Mouse (Mus musculus): ENCODE results near the gene Ddx23. TPM values are rescaled to one million over a fixed set of nuclear protein-coding genes. Genes with fewer than 3 reads are reported as not detected.

The Ddx23 gene
- polyA plus RNA-seq, 1 experiment from 2014 or later = 15.2 TPM

- 66% methylated on average over 12 of the region's 12 CpGs for WGBS
- H3K27ac ChIP-seq (ENCODE audit: low read length) = no peak overlapping the region
These were observed 62.5 kb downstream of the Ddx23 start for GRCm38 (mm10) chr15:98600036-98600709.

GRCm38 (mm10) chr15:98596609-98597008, 66.1 kb downstream of the Ddx23 start:
- Histone ChIP-seq H3K4me2 (ENCODE audit: low read depth, low read length) (no peak overlapping the region), H3K27ac (ENCODE audit: low read length) (no peak overlapping the region), H3K4me3 (ENCODE audit: low read length) (no peak overlapping the region), H3K4me1 (ENCODE audit: control insufficient read depth, insufficient read depth, low read length) (peaks cover 14% of the 10 kb centered on the region), H3K9ac (ENCODE audit: low read length) (no peak overlapping the region), H3K36me3 (ENCODE audit: control insufficient read depth, insufficient read depth) (peaks cover 85% of the 10 kb centered on the region), H3K9me3 (replicated peaks; ENCODE audit: control insufficient read depth, low read length) (no peaks in the 10 kb centered on the region), H3K27me3 (ENCODE audit: control insufficient read depth, insufficient read depth, low read length) (no peaks in the 10 kb centered on the region)
- 90% methylated on average over 14 of the region's 14 CpGs for WGBS
- no peak for ATAC-seq (replicated peaks; ENCODE audit: extremely low read depth, insufficient read depth, low FRiP score)

More at GRCm38 (mm10) chr15:98600036-98600709, 62.5 kb downstream of the Ddx23 start:
- peaks cover 42% of the 10 kb centered on the region for H3K4me1 ChIP-seq (ENCODE audit: control insufficient read depth, insufficient read depth, low read length)
- no peak for ATAC-seq (replicated peaks; ENCODE audit: extremely low read depth, insufficient read depth, low FRiP score)
- H3K9me3 ChIP-seq (replicated peaks; ENCODE audit: control insufficient read depth, low read length) = no peaks in the 10 kb centered on the region
- no peaks in the 10 kb centered on the region for H3K27me3 ChIP-seq (ENCODE audit: control insufficient read depth, insufficient read depth, low read length)
- H3K9ac ChIP-seq (ENCODE audit: low read length) = no peak overlapping the region
- H3K36me3 ChIP-seq (ENCODE audit: control insufficient read depth, insufficient read depth) = peaks cover 63% of the 10 kb centered on the region
- no peak overlapping the region for H3K4me3 ChIP-seq (ENCODE audit: low read length)
- no peak overlapping the region for H3K4me2 ChIP-seq (ENCODE audit: low read depth, low read length)

Other genes with a start within 250 kb of the Ddx23 start
- not detected in 2 replicates for gene Olfr282, start 231.7 kb downstream of the Ddx23 start, polyA plus RNA-seq (2015; fragmentation: Nextera tagmentation; extraction: Ambion mirVana)
- gene Olfr281, start 210.3 kb downstream of the Ddx23 start, polyA plus RNA-seq (2015; fragmentation: Nextera tagmentation; extraction: Ambion mirVana) = not detected in 2 replicates
- not detected in 2 replicates for gene OR5BS1P, start 193.0 kb downstream of the Ddx23 start, polyA plus RNA-seq (2015; fragmentation: Nextera tagmentation; extraction: Ambion mirVana)
- not detected in 2 replicates for gene Lalba, start 180.2 kb downstream of the Ddx23 start, polyA plus RNA-seq (2015; fragmentation: Nextera tagmentation; extraction: Ambion mirVana)
- gene Olfr279, start 170.5 kb downstream of the Ddx23 start, polyA plus RNA-seq (2015; fragmentation: Nextera tagmentation; extraction: Ambion mirVana) = not detected in 2 replicates
- 77.7 and 79.2 TPM in 2 replicates for gene Kansl2, start 128.6 kb downstream of the Ddx23 start, polyA plus RNA-seq (2015; fragmentation: Nextera tagmentation; extraction: Ambion mirVana)
- 36.4 and 41.2 TPM in 2 replicates for gene Ccnt1, start 92.0 kb downstream of the Ddx23 start, polyA plus RNA-seq (2015; fragmentation: Nextera tagmentation; extraction: Ambion mirVana)
- gene 4930415O20Rik, start 91.9 kb downstream of the Ddx23 start, polyA plus RNA-seq (2015; fragmentation: Nextera tagmentation; extraction: Ambion mirVana) = 0.64 TPM in 1 of 2 replicates, not detected in the other
- 39.0 and 47.1 TPM in 2 replicates for gene Adcy6, start 52.8 kb downstream of the Ddx23 start, polyA plus RNA-seq (2015; fragmentation: Nextera tagmentation; extraction: Ambion mirVana)
- gene Cacnb3, start 32.1 kb downstream of the Ddx23 start, polyA plus RNA-seq (2015; fragmentation: Nextera tagmentation; extraction: Ambion mirVana) = 8.2 and 10.5 TPM in 2 replicates
- 1.1 and 1.7 TPM in 2 replicates for gene Rnd1, start 14.6 kb upstream of the Ddx23 start, polyA plus RNA-seq (2015; fragmentation: Nextera tagmentation; extraction: Ambion mirVana)
- 0.97 and 1.0 TPM in 2 replicates for gene Ccdc65, start 45.3 kb upstream of the Ddx23 start, polyA plus RNA-seq (2015; fragmentation: Nextera tagmentation; extraction: Ambion mirVana)
- gene Fkbp11, start 65.3 kb upstream of the Ddx23 start, polyA plus RNA-seq (2015; fragmentation: Nextera tagmentation; extraction: Ambion mirVana) = 23.0 and 27.7 TPM in 2 replicates
- gene Arf3, start 100.3 kb upstream of the Ddx23 start, polyA plus RNA-seq (2015; fragmentation: Nextera tagmentation; extraction: Ambion mirVana) = 35.8 and 36.4 TPM in 2 replicates
- 0.28 and 0.44 TPM in 2 replicates for gene Wnt10b, start 115.3 kb upstream of the Ddx23 start, polyA plus RNA-seq (2015; fragmentation: Nextera tagmentation; extraction: Ambion mirVana)
- not detected in 2 replicates for gene Wnt1, start 127.0 kb upstream of the Ddx23 start, polyA plus RNA-seq (2015; fragmentation: Nextera tagmentation; extraction: Ambion mirVana)
- 0.32 and 0.35 TPM in 2 replicates for gene Ddn, start 146.6 kb upstream of the Ddx23 start, polyA plus RNA-seq (2015; fragmentation: Nextera tagmentation; extraction: Ambion mirVana)
- 111 and 112 TPM in 2 replicates for gene Prkag1, start 168.6 kb upstream of the Ddx23 start, polyA plus RNA-seq (2015; fragmentation: Nextera tagmentation; extraction: Ambion mirVana)
- gene Kmt2d, start 208.3 kb upstream of the Ddx23 start, polyA plus RNA-seq (2015; fragmentation: Nextera tagmentation; extraction: Ambion mirVana) = 8.5 and 8.6 TPM in 2 replicates
- gene Rhebl1, start 231.6 kb upstream of the Ddx23 start, polyA plus RNA-seq (2015; fragmentation: Nextera tagmentation; extraction: Ambion mirVana) = 5.6 and 7.3 TPM in 2 replicates
- 2.0 and 2.5 TPM in 2 replicates for gene Dhh, start 235.6 kb upstream of the Ddx23 start, polyA plus RNA-seq (2015; fragmentation: Nextera tagmentation; extraction: Ambion mirVana)

All from heart, embryonic 16.5 days (tissue).